Mouse (Mus musculus): ENCODE measurements around the gene Slc4a1ap.
"Not testable (repeated sequence)": the region's sequence is repeated elsewhere in the genome, so short reads cannot be mapped to it uniquely, and the experiment has no call there.

Slc4a1ap gene

GRCm38 (mm10) chr5:31526354-31527116 is at the start of gene Slc4a1ap:
TSS of gene Slc4a1ap (plus strand) at chr5:31526995.
- DNase-seq (ENCODE audit: low spot score in 2 of 2) = peak; percentile 63 to 85

DNA sequence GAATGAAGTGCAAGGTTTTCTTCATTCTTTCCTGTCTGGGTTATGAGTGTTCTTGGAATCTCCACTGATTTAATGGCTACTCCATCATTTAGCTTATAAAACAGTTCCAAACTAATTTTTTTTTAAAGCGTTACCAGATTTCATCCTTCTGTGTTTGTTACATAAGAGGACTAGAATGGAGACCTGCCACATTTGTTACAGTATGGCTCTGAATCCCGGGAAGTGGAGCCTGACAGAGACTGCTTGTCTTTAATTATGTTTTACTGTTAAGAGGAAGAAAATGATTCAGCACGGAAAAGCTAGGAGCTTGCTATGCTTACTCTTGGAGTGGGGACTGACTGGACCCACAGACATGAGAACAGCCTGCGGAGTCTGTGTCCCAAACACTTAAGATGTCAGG is 46.3 kb upstream of the Slc4a1ap start:
- no peak for DNase-seq (ENCODE audit: low spot score in 2 of 2)

DNA sequence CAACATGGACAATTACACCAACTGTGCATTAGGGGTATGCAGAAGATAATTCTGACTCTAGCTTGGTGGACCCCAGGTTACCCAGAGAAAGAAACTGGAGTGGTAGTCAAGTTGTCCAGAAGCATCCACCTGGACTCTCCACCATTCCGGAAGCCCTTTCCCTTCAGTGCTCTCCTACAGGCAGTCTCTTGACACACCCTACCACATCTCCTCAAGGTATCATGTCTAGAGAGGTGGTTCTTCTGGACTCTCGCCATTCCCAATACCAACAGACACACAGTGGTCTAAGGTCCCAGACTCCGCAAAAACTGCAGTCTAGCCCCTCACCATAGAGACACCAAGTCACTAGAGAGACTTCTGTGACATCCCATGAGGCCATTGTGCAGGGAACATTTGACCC is 41.4 kb upstream of the Slc4a1ap start, which contains the start of gene 4930548H24Rik:
4930548H24Rik (plus strand) TSS at position 301 of the 400 bp plus-strand sequence.
- DNase-seq (ENCODE audit: low spot score in 2 of 2) = no peak

- no peak for DNase-seq (ENCODE audit: low spot score in 2 of 2)
Observed at GRCm38 (mm10) chr5:31487889-31488288, 38.9 kb upstream of the Slc4a1ap start.

DNA sequence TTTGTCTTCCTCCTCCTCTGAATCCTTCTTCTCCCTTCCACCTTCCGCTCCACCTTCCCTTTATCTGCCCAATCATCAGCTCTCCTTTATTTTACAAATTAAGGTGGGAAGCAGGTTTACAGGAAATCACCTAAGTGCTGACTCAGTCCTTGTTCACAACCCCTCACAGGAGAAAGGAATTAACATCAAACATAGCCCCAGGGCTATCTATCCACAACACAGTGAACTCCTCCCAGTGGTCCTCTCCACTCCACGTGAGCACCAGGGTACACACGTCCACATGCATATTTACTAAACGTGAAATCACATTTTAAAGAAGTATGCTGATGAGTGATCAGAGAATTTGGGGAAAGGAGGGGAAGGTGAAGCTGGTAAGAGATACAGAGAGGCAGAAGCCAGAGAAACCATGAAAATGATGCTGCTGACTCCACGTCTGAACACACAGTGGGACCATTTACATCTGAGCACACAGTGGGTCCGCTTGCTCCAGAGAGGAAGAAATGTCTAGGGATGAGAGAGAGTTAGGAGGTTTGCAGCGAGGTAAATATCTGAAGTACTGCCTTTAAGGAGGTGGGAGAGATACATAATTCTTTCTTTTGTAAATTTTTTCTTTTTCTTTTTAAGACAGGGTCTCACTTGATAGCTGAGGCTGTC is 37.6 kb upstream of the Slc4a1ap start:
- no peak for DNase-seq (ENCODE audit: low spot score in 2 of 2)

DNA sequence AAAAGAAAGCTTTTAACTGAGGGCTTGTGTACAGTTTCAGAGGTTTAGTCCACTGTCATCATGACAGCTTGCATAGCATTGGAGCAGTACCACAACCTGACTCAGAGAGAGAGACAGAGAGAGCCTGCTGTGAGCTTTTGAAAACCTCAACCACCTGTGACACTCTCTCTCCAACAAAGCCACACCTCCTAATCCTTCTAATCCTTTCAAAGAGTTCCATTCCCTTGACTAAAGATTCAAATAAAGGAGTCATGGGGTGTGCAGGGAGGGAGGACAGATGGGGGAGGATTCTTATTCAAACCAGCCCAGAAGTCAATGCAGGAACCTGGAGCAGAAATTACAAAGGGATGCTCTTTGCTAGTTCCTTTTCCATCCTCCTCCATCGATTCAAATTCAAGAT is 34.8 kb upstream of the Slc4a1ap start:
- no peak for DNase-seq (ENCODE audit: low spot score in 2 of 2)

- peak; percentile 91 to 96 for DNase-seq (ENCODE audit: low spot score in 2 of 2)
Observed at GRCm38 (mm10) chr5:31494513-31495297, 32.1 kb upstream of the Slc4a1ap start, which contains the start of gene Gpn1. TSS of gene Gpn1 (plus strand) at chr5:31494741.

GRCm38 (mm10) chr5:31504843-31505242 is 22.0 kb upstream of the Slc4a1ap start:
- no peak for DNase-seq (ENCODE audit: low spot score in 2 of 2)

- DNase-seq (ENCODE audit: low spot score in 2 of 2) = no peak
Observed at GRCm38 (mm10) chr5:31512481-31512880, 14.3 kb upstream of the Slc4a1ap start.

GRCm38 (mm10) chr5:31520556-31520955 is 6.2 kb upstream of the Slc4a1ap start:
- no peak for DNase-seq (ENCODE audit: low spot score in 2 of 2)

DNA sequence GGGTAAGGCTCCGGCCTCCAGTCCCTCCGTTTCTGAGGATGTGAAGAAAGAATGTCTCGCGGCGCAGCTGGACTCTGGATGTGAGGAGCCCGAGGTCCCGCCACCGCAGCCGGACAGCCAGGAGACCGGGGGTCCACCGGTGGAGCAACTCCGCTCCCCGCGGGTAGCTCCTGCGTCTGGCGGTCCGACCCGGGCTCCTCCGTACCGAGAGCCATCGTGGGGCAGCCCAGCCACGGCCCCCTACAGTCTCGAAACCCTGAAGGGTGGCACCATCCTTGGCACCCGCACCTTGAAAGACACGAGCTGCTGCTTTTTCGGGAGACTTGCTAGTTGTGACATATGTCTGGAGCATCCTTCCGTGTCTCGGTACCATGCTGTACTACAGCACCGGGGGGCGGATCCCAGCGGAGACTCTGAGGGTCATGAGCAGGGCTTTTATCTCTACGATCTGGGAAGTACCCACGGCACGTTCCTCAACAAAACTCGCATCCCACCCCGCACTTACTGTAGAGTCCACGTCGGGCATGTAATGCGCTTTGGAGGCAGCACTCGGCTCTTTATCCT is 404 bp downstream of the Slc4a1ap start:
- peak in 1 of 2 experiments; percentile 3 for DNase-seq (ENCODE audit: low spot score in 2 of 2)

DNA sequence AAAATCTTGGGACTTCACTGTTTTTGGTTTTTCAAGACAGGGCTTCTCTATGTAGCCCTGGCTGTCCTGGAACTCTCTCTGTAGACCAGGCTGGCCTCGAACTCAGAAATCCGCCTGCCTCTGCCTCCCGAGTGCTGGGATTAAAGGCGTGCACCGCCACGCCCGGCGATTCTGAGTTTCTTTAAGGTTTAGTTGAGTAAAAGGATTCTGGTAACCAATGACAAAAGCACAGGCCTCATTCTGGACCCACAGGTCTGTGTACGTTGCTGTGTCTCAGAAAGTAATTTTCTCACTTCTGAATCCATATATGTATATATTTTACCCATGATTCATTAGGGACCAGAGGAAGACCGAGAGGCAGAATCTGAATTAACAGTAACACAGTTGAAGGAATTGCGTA is 912 bp downstream of the Slc4a1ap start, which contains the start of gene Supt7l:
Supt7l (minus strand) TSS at position 101 of the 400 bp plus-strand sequence.
- not testable (repeated sequence) for DNase-seq (ENCODE audit: low spot score in 2 of 2)

GRCm38 (mm10) chr5:31528560-31528959 is 1.8 kb downstream of the Slc4a1ap start:
- DNase-seq (ENCODE audit: low spot score in 2 of 2) = no peak

- DNase-seq (ENCODE audit: low spot score in 2 of 2) = no peak
Observed at GRCm38 (mm10) chr5:31535228-31535627, 8.4 kb downstream of the Slc4a1ap start.

DNA sequence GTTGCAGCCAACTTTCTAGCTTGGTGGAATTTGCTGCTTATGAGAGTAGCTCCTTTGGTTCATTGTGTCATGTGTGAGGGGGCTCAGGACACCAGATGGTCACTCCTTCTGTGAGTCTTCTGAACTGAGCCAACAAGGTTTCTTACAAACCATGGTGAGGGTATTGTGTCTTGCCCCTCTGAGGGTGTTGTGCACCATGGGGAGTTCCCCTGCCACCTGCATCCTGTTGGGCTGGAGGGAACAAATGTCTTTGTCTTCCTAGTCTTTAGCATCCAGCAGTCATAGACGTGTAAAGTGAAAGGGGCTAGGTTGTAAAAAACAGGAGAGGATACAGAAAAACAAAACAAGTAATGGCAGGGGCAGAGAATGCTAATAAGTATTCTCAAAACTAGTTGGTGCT is 32.6 kb downstream of the Slc4a1ap start:
- DNase-seq (ENCODE audit: low spot score in 2 of 2) = no peak

DNA sequence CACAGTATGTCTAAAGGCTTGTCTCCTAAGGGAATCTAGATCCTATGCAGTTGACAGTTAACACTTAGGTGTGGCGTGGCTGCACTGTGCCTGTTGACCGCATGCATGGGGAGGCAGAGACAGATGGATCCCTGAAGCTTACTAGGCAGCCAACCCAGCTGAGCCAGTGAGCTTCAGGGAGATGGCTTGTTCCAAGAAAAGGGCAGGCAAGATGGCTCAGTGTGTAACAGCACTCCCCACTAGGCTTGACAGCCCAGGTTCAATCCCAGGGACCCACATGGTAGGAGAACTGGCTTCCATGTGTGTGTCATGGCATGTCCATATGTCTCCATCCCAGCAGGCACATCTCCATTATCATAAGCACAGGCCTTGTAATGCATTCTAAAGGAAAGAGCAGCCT is 33.6 kb downstream of the Slc4a1ap start:
- DNase-seq (ENCODE audit: low spot score in 2 of 2) = no peak

GRCm38 (mm10) chr5:31562036-31562666 is 35.4 kb downstream of the Slc4a1ap start:
- DNase-seq (ENCODE audit: low spot score in 2 of 2) = peak; percentile 70 to 75

DNA sequence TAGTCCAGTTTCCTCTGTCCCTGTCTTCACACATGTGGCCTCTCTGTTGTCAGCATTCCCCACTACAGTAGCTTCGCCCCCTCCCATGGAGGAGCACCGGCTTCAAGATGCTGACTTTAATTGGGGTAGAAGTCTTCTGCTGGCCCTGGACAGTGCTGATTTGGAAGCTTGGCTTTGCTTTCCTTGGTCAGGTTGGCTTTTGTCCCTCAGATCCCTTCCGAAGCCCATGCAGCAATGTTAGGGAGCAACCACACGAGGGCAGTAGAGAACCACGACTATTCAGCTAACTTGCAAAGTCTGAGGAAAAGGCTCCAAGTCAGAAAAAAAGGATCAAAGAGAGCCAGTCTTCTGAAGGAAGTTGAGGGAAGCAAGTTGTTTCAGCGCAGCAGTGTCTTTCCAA is 36.7 kb downstream of the Slc4a1ap start:
- DNase-seq (ENCODE audit: low spot score in 2 of 2) = peak; percentile 59 to 70

GRCm38 (mm10) chr5:31563905-31564304 is 37.1 kb downstream of the Slc4a1ap start:
- no peak for DNase-seq (ENCODE audit: low spot score in 2 of 2)

DNA sequence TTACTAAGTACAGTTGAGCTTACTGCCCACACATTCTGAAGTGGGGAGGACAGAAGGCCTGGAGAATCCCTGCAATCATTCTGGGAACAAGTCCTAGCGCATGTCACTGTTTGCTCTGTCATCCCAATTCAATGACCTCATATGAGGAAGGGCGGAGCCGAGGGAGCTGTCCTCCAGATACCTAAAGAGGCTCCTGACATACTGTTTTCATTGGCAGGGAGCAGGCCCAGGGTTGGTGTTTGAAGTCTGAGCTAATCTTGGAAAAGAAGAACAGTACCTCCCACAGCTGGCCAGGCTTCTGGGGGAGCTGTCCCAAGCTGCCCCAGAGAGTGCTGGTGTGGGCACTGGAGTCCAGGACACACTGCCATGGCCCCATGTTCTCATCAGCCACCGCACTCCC is 38.2 kb downstream of the Slc4a1ap start:
- peak; percentile 82 to 83 for DNase-seq (ENCODE audit: low spot score in 2 of 2)

- DNase-seq (ENCODE audit: low spot score in 2 of 2) = no peak
Observed at GRCm38 (mm10) chr5:31566026-31566425, 39.2 kb downstream of the Slc4a1ap start.

All from heart, adult 9 months (tissue).